Mouse (Mus musculus): ENCODE results near the gene Col4a2. TPM values are rescaled to one million over a fixed set of nuclear protein-coding genes. Genes with fewer than 3 reads are reported as not detected.

The Col4a2 gene
- total RNA-seq, 1 experiment from 2014 or later = 3.4 TPM

GRCm38 (mm10) chr8:11290533-11290932, 22.1 kb upstream of the Col4a2 start:
- ATAC-seq (replicated peaks; ENCODE audit: insufficient number of reproducible peaks, low FRiP score, low TSS enrichment, poor library complexity, severe bottlenecking) = no peak

GRCm38 (mm10) chr8:11292611-11293010, 20.0 kb upstream of the Col4a2 start:
- ATAC-seq (replicated peaks; ENCODE audit: insufficient number of reproducible peaks, low FRiP score, low TSS enrichment, poor library complexity, severe bottlenecking) = no peak

GRCm38 (mm10) chr8:11296282-11296943, 16.2 kb upstream of the Col4a2 start:
- no peak for ATAC-seq (replicated peaks; ENCODE audit: insufficient number of reproducible peaks, low FRiP score, low TSS enrichment, poor library complexity, severe bottlenecking)

- no peak for ATAC-seq (replicated peaks; ENCODE audit: insufficient number of reproducible peaks, low FRiP score, low TSS enrichment, poor library complexity, severe bottlenecking)
Observed at GRCm38 (mm10) chr8:11297141-11297838, 15.3 kb upstream of the Col4a2 start.

GRCm38 (mm10) chr8:11298531-11299316, 13.9 kb upstream of the Col4a2 start:
- no peak for ATAC-seq (replicated peaks; ENCODE audit: insufficient number of reproducible peaks, low FRiP score, low TSS enrichment, poor library complexity, severe bottlenecking)

- no peak for ATAC-seq (replicated peaks; ENCODE audit: insufficient number of reproducible peaks, low FRiP score, low TSS enrichment, poor library complexity, severe bottlenecking)
Observed at GRCm38 (mm10) chr8:11299317-11299602, 13.3 kb upstream of the Col4a2 start.

- ATAC-seq (replicated peaks; ENCODE audit: insufficient number of reproducible peaks, low FRiP score, low TSS enrichment, poor library complexity, severe bottlenecking) = no peak
Observed at GRCm38 (mm10) chr8:11300436-11300835, 12.2 kb upstream of the Col4a2 start.

- no peak for ATAC-seq (replicated peaks; ENCODE audit: insufficient number of reproducible peaks, low FRiP score, low TSS enrichment, poor library complexity, severe bottlenecking)
Observed at GRCm38 (mm10) chr8:11304027-11304601, 8.5 kb upstream of the Col4a2 start.

- ATAC-seq (replicated peaks; ENCODE audit: insufficient number of reproducible peaks, low FRiP score, low TSS enrichment, poor library complexity, severe bottlenecking) = no peak
Observed at GRCm38 (mm10) chr8:11305539-11305938, 7.1 kb upstream of the Col4a2 start.

- no peak for ATAC-seq (replicated peaks; ENCODE audit: insufficient number of reproducible peaks, low FRiP score, low TSS enrichment, poor library complexity, severe bottlenecking)
Observed at GRCm38 (mm10) chr8:11307451-11307850, 5.2 kb upstream of the Col4a2 start.

- ATAC-seq (replicated peaks; ENCODE audit: insufficient number of reproducible peaks, low FRiP score, low TSS enrichment, poor library complexity, severe bottlenecking) = no peak
Observed at GRCm38 (mm10) chr8:11308570-11308998, 4.0 kb upstream of the Col4a2 start.

GRCm38 (mm10) chr8:11309226-11309625, 3.4 kb upstream of the Col4a2 start:
- ATAC-seq (replicated peaks; ENCODE audit: insufficient number of reproducible peaks, low FRiP score, low TSS enrichment, poor library complexity, severe bottlenecking) = no peak

- ATAC-seq (replicated peaks; ENCODE audit: insufficient number of reproducible peaks, low FRiP score, low TSS enrichment, poor library complexity, severe bottlenecking) = no peak
Observed at GRCm38 (mm10) chr8:11310049-11310448, 2.6 kb upstream of the Col4a2 start.

GRCm38 (mm10) chr8:11311681-11312348, 790 bp upstream of the Col4a2 start:
- ATAC-seq (replicated peaks; ENCODE audit: insufficient number of reproducible peaks, low FRiP score, low TSS enrichment, poor library complexity, severe bottlenecking) = no peak

GRCm38 (mm10) chr8:11313176-11314111, 839 bp downstream of the Col4a2 start:
- no peak for ATAC-seq (replicated peaks; ENCODE audit: insufficient number of reproducible peaks, low FRiP score, low TSS enrichment, poor library complexity, severe bottlenecking)

GRCm38 (mm10) chr8:11314613-11315012, 2.0 kb downstream of the Col4a2 start:
- no peak for ATAC-seq (replicated peaks; ENCODE audit: insufficient number of reproducible peaks, low FRiP score, low TSS enrichment, poor library complexity, severe bottlenecking)

GRCm38 (mm10) chr8:11315179-11315943, 2.8 kb downstream of the Col4a2 start:
- ATAC-seq (replicated peaks; ENCODE audit: insufficient number of reproducible peaks, low FRiP score, low TSS enrichment, poor library complexity, severe bottlenecking) = no peak

All from monocyte, adult 5-6 weeks (primary cell).